Mouse (Mus musculus) lung, postnatal 0 days (tissue): ENCODE measurements around the gene Zfp131.

ENCODE experiments used
- CTCF ChIP-seq: IDR thresholded peaks from 2 replicates; pipeline ENCODE4 v1.5.1; 2016; ENCODE audit warnings: antibody characterized with exemption, mild to moderate bottlenecking
- EP300 ChIP-seq: IDR thresholded peaks from 2 replicates; pipeline ENCODE4 v1.6.1; 2016; ENCODE audit warnings: antibody characterized with exemption, mild to moderate bottlenecking, control low read depth

DNA sequence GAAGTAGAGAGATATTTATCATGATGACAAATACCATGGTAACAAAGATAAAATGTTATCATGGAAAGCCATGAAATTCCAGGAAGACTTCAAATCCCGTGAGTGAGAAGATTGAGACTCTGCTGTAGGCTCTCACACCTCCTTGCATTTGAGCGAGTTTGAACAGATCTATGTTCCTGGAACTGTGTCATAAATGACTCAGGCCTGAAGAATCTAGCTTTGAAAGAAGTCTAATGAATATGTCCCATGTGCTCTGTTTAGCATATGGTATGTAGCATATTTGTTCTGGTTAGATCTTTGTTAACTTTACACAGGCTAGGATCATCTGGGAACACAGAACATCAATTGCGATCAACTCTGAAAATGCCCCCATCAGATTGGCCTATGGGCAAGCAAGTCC lies 68.2 kb downstream of the Zfp131 start:
- TF ChIP-seq CTCF (no peak), EP300 (no peak)
